Mouse (Mus musculus) spleen, adult 2 months (tissue): ENCODE measurements around the gene Panx2. TPM values are rescaled to one million over a fixed set of nuclear protein-coding genes. Genes with fewer than 3 reads are reported as not detected.

Experiments used
- DNase-seq, 2 experiments: peaks; one replicate each; pipeline versions ENCODE4 v3.0.0 to v3.0.0-alpha.2; 2012 to 2021; ENCODE audit warnings: low spot score in 2 of 2, low read depth in 1 of 2
- H3K27ac ChIP-seq: fragments of 200-500 bp; 2 replicates; pipeline ENCODE4 v1.5.1; 2012; ENCODE audit warnings: low read length, inconsistent platforms; ENCODE audit not compliant: insufficient read depth
- H3K27me3 ChIP-seq: fragments of 200-500 bp; 2 replicates; pipeline ENCODE4 v1.6.1; 2012; ENCODE audit warnings: mild to moderate bottlenecking, moderate library complexity, low read length, inconsistent platforms; ENCODE audit not compliant: control insufficient read depth, insufficient read depth
- H3K36me3 ChIP-seq: fragments of 200-500 bp; 2 replicates; pipeline ENCODE4 v1.6.1; 2012; ENCODE audit warnings: mild to moderate bottlenecking, low read length, inconsistent platforms; ENCODE audit not compliant: control insufficient read depth, insufficient read depth
- H3K4me1 ChIP-seq: fragments of 200-500 bp; 2 replicates; pipeline ENCODE4 v1.6.1; 2011; ENCODE audit warnings: inconsistent platforms; ENCODE audit not compliant: control insufficient read depth, insufficient read depth, insufficient read length
- H3K4me3 ChIP-seq: fragments of 200-500 bp; 2 replicates; pipeline ENCODE4 v1.5.1; 2011; ENCODE audit warnings: mild to moderate bottlenecking, inconsistent platforms; ENCODE audit not compliant: insufficient read depth, insufficient read length; ENCODE audit errors: extremely low read depth
- CTCF ChIP-seq: fragments of 200-500 bp; IDR thresholded peaks from 2 replicates; pipeline ENCODE4 v1.5.1; 2011; ENCODE audit warnings: mild to moderate bottlenecking, inconsistent platforms; ENCODE audit not compliant: insufficient read depth, insufficient read length, insufficient replicate concordance; ENCODE audit errors: extremely low read depth
- POLR2A ChIP-seq: fragments of 200-500 bp; IDR thresholded peaks from 2 replicates; pipeline ENCODE4 v1.6.1; 2011; ENCODE audit warnings: low read depth, low read length, inconsistent platforms
- WGBS: fragments of 180-500 bp; shearing (Covaris S2); methylation state at CpG from one replicate; pipeline ENCODE4 v1.1.7; 2018; 5-methylcytosine and 5-hydroxymethylcytosine counted together
- polyA plus RNA-seq: library from polyadenylated mRNA; depleted of rRNA; stranded (reverse); fragments of >200 nt; gene quantifications from 2 replicates; pipeline ENCODE4 v1.2.3, GENCODE M21; 2012; rRNA removed

The Panx2 gene
- polyA plus RNA-seq, 1 experiment, result not detected

DNA sequence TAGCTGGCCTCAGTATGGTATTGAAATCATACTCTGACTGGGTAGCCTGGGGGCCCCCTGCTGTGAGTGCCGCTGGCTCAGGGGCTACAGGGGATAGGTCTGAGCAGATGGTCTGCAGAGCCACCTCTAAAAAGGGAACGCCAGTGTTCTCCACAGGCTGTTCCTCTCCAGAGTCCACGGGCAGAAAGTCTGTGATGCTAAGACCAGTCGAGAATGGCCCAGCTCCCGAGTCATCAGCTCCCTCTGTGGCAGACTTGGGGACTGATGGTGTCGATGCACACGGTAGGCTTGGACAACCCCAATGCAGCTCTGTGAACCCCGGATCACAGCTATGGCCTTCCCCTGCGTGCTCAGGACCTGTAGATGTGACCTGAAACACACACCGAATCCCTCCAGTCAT lies 44.4 kb downstream of the Panx2 start:
- 88% methylated on average over 10 of the region's 10 CpGs for WGBS
- Histone ChIP-seq H3K36me3 (peaks cover 41% of the 10 kb centered on the region), H3K4me1 (no peaks in the 10 kb centered on the region), H3K27ac (no peak overlapping the region), H3K27me3 (no peaks in the 10 kb centered on the region), H3K4me3 (no peak overlapping the region)
- DNase-seq, result no peak
- no peak for TF ChIP-seq POLR2A
- no peak for TF ChIP-seq CTCF

GRCm38 (mm10) chr15:89104425-89104824 lies 44.9 kb downstream of the Panx2 start:
- Histone ChIP-seq H3K4me3 (no peak overlapping the region), H3K36me3 (peaks cover 38% of the 10 kb centered on the region), H3K27me3 (no peaks in the 10 kb centered on the region), H3K4me1 (no peaks in the 10 kb centered on the region), H3K27ac (no peak overlapping the region)
- TF ChIP-seq CTCF (no peak), POLR2A (no peak)
- no peak for DNase-seq
- 97% methylated on average over 8 of the region's 8 CpGs for WGBS

DNA sequence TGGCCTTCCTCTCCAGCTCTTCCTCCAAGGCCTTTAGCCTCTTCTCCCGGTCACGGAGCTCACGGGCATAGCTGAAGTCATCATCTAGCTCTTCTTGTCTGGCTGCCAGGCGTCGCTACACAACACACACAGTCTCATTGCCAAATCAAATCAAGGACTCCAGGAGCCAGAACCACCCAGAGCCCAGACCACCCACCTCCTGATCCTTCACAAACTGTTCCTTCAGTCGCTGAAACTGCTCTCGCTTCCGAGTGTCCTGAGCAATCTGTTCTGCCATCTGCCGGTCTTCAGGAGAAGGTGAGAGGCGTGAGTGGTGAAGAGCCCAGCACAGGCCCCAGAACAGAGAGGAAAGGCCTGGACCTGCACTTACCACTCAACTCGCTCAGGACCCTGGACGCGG lies 46.5 kb downstream of the Panx2 start:
- H3K4me1 ChIP-seq, result no peaks in the 10 kb centered on the region
- no peak for DNase-seq
- WGBS, result 95% methylated on average over 13 of the region's 13 CpGs
- H3K27me3 ChIP-seq, result no peaks in the 10 kb centered on the region
- no peak overlapping the region for H3K27ac ChIP-seq
- H3K36me3 ChIP-seq, result peaks cover 39% of the 10 kb centered on the region
- no peak overlapping the region for H3K4me3 ChIP-seq
- TF ChIP-seq POLR2A, result no peak
- TF ChIP-seq CTCF, result no peak

DNA sequence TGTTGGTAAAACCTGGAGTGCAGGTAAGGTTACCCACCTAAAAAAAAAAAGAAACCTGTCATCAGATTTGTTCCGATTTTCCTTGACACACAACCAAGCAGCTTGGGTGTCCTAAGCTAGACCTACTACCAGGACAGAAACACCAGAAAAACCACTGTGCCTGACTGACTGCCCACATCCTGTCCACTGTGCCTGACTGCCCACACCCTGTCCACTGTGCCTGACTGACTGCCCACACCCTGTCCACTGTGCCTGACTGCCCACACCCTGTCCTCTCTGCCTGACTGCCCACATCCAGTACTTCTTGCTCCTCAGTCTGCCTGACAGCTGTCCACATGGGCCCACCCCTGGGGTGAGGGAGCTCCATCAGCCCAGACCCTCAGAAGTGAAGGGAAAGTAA lies 47.4 kb downstream of the Panx2 start:
- no peak overlapping the region for H3K4me3 ChIP-seq

GRCm38 (mm10) chr15:89110147-89110546 lies 50.6 kb downstream of the Panx2 start:
- no peaks in the 10 kb centered on the region for H3K27me3 ChIP-seq
- no peak for DNase-seq
- H3K4me1 ChIP-seq, result no peaks in the 10 kb centered on the region
- H3K27ac ChIP-seq, result no peak overlapping the region
- H3K4me3 ChIP-seq, result no peak overlapping the region
- 85% methylated on average over 9 of the region's 9 CpGs for WGBS
- no peak for TF ChIP-seq POLR2A
- no peak for TF ChIP-seq CTCF
- peaks cover 34% of the 10 kb centered on the region for H3K36me3 ChIP-seq

More for the DNA sequence above, 47.4 kb downstream of the Panx2 start:
- DNase-seq, result no peak
- WGBS, result 94% methylated on average over 1 of the region's 1 CpGs
- Histone ChIP-seq H3K27ac (no peak overlapping the region), H3K27me3 (no peaks in the 10 kb centered on the region), H3K36me3 (peaks cover 37% of the 10 kb centered on the region), H3K4me1 (no peaks in the 10 kb centered on the region)
- no peak for TF ChIP-seq POLR2A
- TF ChIP-seq CTCF, result no peak

DNA sequence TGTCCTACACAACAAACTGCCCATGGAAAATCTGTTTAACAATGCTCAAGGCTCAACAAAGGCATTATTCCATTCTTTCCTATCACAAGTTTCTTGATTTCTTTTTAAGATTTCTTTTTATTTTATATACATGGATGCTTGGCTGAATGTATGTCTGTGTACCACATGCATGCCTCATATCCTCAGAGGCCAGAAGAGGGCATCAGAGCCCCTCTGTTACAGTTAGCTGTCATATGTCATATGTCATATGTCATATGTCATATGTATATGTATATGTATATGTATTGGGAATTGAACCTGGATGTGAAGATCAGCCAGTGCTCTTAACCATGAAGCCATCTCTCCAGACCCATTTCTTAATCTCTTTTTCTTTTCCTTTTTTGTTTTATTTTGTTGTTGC lies 58.5 kb downstream of the Panx2 start:
- no peak overlapping the region for H3K4me3 ChIP-seq
- no peaks in the 10 kb centered on the region for H3K27me3 ChIP-seq
- no peak overlapping the region for H3K27ac ChIP-seq
- TF ChIP-seq CTCF (peak; percentile 21; the same call in 1 of the 2 replicates), POLR2A (no peak)
- H3K36me3 ChIP-seq, result peaks cover 9% of the 10 kb centered on the region
- peak; percentile 50 to 55 for DNase-seq
- H3K4me1 ChIP-seq, result peaks cover 7% of the 10 kb centered on the region; the same call in 1 of the 2 replicates

DNA sequence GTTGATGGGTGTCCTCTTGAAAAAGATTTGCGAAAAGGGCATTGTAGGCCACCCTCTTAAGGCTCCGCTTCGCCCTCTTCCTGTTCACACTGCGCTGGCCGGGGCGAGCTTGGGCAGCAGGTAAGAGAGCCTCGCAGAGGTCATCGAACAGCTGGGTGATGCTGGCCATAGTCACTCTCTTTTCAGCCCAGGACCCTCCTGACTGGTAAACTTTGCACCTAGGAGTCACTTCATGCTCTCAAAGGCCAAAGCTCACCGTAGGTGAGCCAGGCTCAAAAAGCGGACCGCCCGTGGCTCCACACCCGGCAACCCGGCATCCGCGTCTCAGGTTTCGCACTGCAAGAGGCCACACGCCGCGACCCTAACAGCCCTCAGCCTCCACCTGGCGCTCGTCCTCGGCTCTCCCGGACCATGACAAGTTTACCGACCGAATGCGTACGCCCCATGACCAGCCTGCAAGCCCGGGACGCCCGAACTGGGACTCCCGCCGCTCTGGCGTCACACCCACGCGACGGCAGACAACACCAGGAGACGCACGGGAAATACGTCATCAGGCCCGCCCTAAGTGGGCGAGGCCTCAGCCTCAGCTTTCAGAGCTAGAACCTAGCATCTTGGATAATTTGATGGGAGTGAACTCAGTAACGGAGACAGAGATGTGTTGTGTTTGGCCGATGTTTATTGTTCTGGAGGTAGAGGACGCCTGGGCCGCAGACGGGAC lies 63.3 kb downstream of the Panx2 start, which contains the start of gene Tubgcp6:
Tubgcp6 (minus strand) TSS at position 464 of the 718 bp plus-strand sequence.
- 1% methylated on average over 47 of the region's 47 CpGs for WGBS
- peak; percentile 80 to 91 for DNase-seq
- Histone ChIP-seq H3K36me3 (peaks cover 9% of the 10 kb centered on the region), H3K27ac (peak within 1 kb of the TSS; percentile 55), H3K4me3 (peak within 1 kb of the TSS; percentile 97), H3K27me3 (no peaks in the 10 kb centered on the region), H3K4me1 (peaks cover 15% of the 10 kb centered on the region)
- TF ChIP-seq CTCF (no peak), POLR2A (peak; percentile 41; the same call in 1 of the 2 replicates)

Other genes with a start within 250 kb of the Panx2 start
- gene Alg12, start 240.4 kb upstream of the Panx2 start, polyA plus RNA-seq, result 16.6 and 18.6 TPM in 2 replicates
- gene Creld2, start 240.1 kb upstream of the Panx2 start, polyA plus RNA-seq, result 35.7 and 38.9 TPM in 2 replicates
- 16.2 and 20.8 TPM in 2 replicates for gene Pim3, start 197.5 kb upstream of the Panx2 start, polyA plus RNA-seq
- gene Ttll8, start 105.3 kb upstream of the Panx2 start, polyA plus RNA-seq, result not detected in 2 replicates
- 1.1 TPM in 2 replicates for gene Mlc1, start 80.7 kb upstream of the Panx2 start, polyA plus RNA-seq
- gene Mov10l1, start 76.8 kb upstream of the Panx2 start, polyA plus RNA-seq, result not detected in 2 replicates
- gene Trabd, start 15.4 kb downstream of the Panx2 start, polyA plus RNA-seq, result 59.5 and 69.9 TPM in 2 replicates
- 27.7 and 41.4 TPM in 2 replicates for gene Selenoo, start 29.4 kb downstream of the Panx2 start, polyA plus RNA-seq
- gene Tubgcp6, start 63.4 kb downstream of the Panx2 start, polyA plus RNA-seq, result 38.4 and 45.1 TPM in 2 replicates
- 76.2 and 86.8 TPM in 2 replicates for gene Hdac10, start 69.0 kb downstream of the Panx2 start, polyA plus RNA-seq
- 3.7 and 3.9 TPM in 2 replicates for gene Mapk12, start 81.0 kb downstream of the Panx2 start, polyA plus RNA-seq
- gene Mapk11, start 89.9 kb downstream of the Panx2 start, polyA plus RNA-seq, result 29.0 and 35.1 TPM in 2 replicates
- 89.4 and 96.8 TPM in 2 replicates for gene Plxnb2, start 121.1 kb downstream of the Panx2 start, polyA plus RNA-seq
- 25.2 and 30.8 TPM in 2 replicates for gene Dennd6b, start 136.8 kb downstream of the Panx2 start, polyA plus RNA-seq
- 120 and 255 TPM in 2 replicates for gene Ppp6r2, start 151.8 kb downstream of the Panx2 start, polyA plus RNA-seq